Comparison of ENCODE assay signal across 14 mouse cellular contexts in the genomic region with DNA sequence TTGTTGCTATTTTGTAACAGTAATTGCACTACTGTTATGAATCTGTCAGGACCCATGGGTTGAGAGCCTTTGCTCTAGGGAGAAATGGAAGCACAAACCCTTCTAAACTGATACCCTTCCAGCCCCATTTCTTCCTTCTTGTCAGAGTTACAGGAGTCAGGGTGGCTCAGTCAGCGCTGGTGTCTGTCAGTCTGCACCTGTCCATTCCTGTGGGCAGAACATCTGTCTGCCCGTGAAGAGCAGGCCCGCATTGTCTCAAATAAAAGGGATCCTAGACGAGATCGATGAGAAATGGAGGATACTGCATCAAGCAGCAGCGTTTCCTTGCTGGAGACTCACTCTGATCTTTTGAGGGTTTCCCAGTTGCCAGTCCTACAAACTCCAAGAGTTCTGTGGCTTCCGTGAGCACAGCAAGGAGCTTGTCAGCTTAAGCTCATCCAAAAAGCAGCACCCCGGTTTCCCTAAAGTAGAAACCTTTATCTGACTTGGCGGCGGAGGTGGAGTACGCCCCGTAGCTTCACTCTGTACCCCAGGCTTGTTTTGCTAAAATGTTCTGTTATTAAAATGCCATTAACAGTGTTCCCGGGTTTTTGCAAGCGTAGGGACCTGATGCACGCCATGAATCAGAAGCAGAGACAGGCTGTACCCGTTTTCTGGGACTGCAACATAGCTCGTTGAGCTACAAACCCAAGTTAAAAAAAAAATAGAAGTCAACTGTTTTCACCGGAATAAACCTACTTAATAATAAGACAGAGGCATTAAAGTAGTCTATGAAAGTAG.
"Had no signal": no experiment of that assay in that cellular context is flagged by ENCODE, and none has a peak within 500 bp of the region (broad histone marks: within the 10 kb centered on the region; RNA-seq: fewer than 3 reads in every experiment).

No protein-coding gene starts in this region.

- H3K9me3 ChIP-seq: intestine, embryonic 15.5 days; kidney, embryonic 15.5 days; liver, embryonic 13.5 days; midbrain, embryonic 13.5 days had no signal

- H3K4me2 ChIP-seq: intestine, embryonic 15.5 days; kidney, embryonic 15.5 days; liver, embryonic 13.5 days; midbrain, embryonic 13.5 days had no signal

- DNase-seq: kidney, adult 11 months; kidney, adult 8-10 months; kidney, postnatal 14 days; kidney, postnatal 4 days; liver, embryonic 13.5 days; lung, adult 2 months; lung, postnatal 14 days; lung, postnatal 4 days; thymus, postnatal 25 days had no signal

- H3K4me3 ChIP-seq: intestine, embryonic 15.5 days; kidney, embryonic 15.5 days; left cerebral cortex, adult 2 months; liver, embryonic 13.5 days; midbrain, embryonic 13.5 days had no signal

- H3K27me3 ChIP-seq: intestine, embryonic 15.5 days; kidney, embryonic 15.5 days; liver, embryonic 13.5 days; midbrain, embryonic 13.5 days had no signal

- H3K27ac ChIP-seq: intestine, embryonic 15.5 days; kidney, embryonic 15.5 days; left cerebral cortex, adult 2 months; liver, embryonic 13.5 days; midbrain, embryonic 13.5 days had no signal

- H3K36me3 ChIP-seq: intestine, embryonic 15.5 days; kidney, embryonic 15.5 days; liver, embryonic 13.5 days; midbrain, embryonic 13.5 days had no signal

- ATAC-seq: intestine, embryonic 15.5 days; midbrain, embryonic 13.5 days; midbrain, embryonic 16.5 days had no signal

- H3K9ac ChIP-seq: intestine, embryonic 15.5 days; kidney, embryonic 15.5 days; liver, embryonic 13.5 days; midbrain, embryonic 13.5 days had no signal

- H3K4me1 ChIP-seq: intestine, embryonic 15.5 days; kidney, embryonic 15.5 days; liver, embryonic 13.5 days had no signal
